Mouse (Mus musculus) small intestine, adult 2 months (tissue): ENCODE results near the gene Abcb6. TPM values are rescaled to one million over a fixed set of nuclear protein-coding genes. Genes with fewer than 3 reads are reported as not detected.
A peak's percentile ranks its signal among the peaks of the same experiment; 100 is the strongest.

Experiments
- H3K27ac ChIP-seq: fragments of 200-500 bp; 2 replicates; pipeline ENCODE4 v1.5.1; 2012; ENCODE audit warnings: low read depth, low read length, control low read depth, inconsistent platforms; ENCODE audit not compliant: insufficient read depth
- H3K27me3 ChIP-seq: fragments of 200-500 bp; 2 replicates; pipeline ENCODE4 v1.6.1; 2012; ENCODE audit warnings: mild to moderate bottlenecking, moderate library complexity, low read length, inconsistent platforms; ENCODE audit not compliant: control insufficient read depth, insufficient read depth
- H3K36me3 ChIP-seq: fragments of 200-500 bp; 2 replicates; pipeline ENCODE4 v1.6.1; 2012; ENCODE audit warnings: mild to moderate bottlenecking, low read length, control low read depth, inconsistent platforms; ENCODE audit not compliant: control insufficient read depth, insufficient read depth
- H3K4me1 ChIP-seq: fragments of 200-500 bp; 2 replicates; pipeline ENCODE4 v1.6.1; 2012; ENCODE audit warnings: low read length, inconsistent platforms, mixed read lengths; ENCODE audit not compliant: control insufficient read depth, insufficient read depth, insufficient read length
- H3K4me3 ChIP-seq: fragments of 200-500 bp; 2 replicates; pipeline ENCODE4 v1.5.1; 2012; ENCODE audit warnings: low read depth, mild to moderate bottlenecking, control low read depth, inconsistent platforms, low read length, moderate library complexity
- CTCF ChIP-seq: fragments of 200-500 bp; IDR thresholded peaks from 2 replicates; pipeline ENCODE4 v1.5.1; 2012; ENCODE audit warnings: low read depth, mild to moderate bottlenecking, control low read depth, inconsistent platforms, low read length, moderate library complexity, mixed read lengths; ENCODE audit not compliant: insufficient replicate concordance, insufficient read length; ENCODE audit errors: extremely low read depth
- POLR2A ChIP-seq: fragments of 200-500 bp; IDR thresholded peaks from 2 replicates; pipeline ENCODE4 v1.6.1; 2012; ENCODE audit warnings: low read depth, mild to moderate bottlenecking, control low read depth, inconsistent platforms, low read length, moderate library complexity
- WGBS: fragments of 180-500 bp; shearing (Covaris S2); methylation state at CpG from one replicate; pipeline ENCODE4 v1.1.7; 2018; 5-methylcytosine and 5-hydroxymethylcytosine counted together
- polyA plus RNA-seq: library from polyadenylated mRNA; depleted of rRNA; stranded (reverse); fragments of >200 nt; gene quantifications from 2 replicates; pipeline ENCODE4 v1.2.3, GENCODE M21; 2012

The Abcb6 gene
- polyA plus RNA-seq, 1 experiment: 22.1 TPM

DNA sequence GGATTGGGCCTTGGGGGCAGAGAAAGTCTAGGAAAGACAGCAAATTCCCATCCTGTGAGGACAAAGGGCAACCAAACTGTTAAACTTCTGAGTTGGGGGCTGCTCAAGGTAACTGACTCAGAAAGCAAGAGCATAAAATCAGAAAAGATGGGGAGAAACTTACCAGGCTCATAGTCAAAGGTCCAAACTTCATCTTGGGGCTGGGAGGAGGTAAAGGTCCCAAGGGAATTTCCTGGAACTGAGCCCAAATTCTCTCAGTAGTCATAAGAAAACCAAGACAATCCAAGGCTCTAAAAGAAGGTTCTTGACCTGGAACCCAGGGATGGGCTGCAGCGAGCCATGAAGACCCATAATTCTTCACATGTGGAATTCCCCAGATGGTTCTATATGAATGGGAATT is 21.0 kb upstream of the Abcb6 start:
- H3K27me3 ChIP-seq: no peaks in the 10 kb centered on the region
- peaks cover 10% of the 10 kb centered on the region; the same call in 1 of the 2 replicates for H3K4me1 ChIP-seq
- WGBS: 36% methylated on average over 1 of the region's 1 CpGs
- H3K36me3 ChIP-seq: peaks cover 32% of the 10 kb centered on the region
- H3K4me3 ChIP-seq: no peak overlapping the region
- TF ChIP-seq CTCF (no peak), POLR2A (no peak)
- peak overlapping the region; percentile 87 for H3K27ac ChIP-seq

DNA sequence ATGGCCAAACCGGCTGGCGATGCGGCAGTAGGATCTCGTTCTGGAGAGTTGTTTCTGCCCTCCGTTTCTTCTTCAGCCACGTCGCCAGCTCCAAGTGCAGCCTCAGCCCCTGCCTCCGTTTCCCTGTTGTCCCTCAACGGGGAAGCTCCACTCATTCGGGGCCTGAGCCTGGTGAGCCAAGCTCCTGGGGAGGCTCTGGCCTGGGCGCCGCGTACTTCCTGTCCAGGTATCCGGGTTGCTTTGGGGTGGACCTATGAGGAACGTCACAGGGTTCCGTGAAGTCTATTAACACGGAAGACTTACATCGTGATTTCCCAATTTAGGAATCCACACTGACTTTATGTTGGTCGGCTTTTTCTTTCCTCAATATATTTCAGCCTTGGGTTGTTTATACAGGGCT is 12.3 kb upstream of the Abcb6 start:
- peaks cover 29% of the 10 kb centered on the region for H3K36me3 ChIP-seq
- peak overlapping the region; percentile 97 for H3K27ac ChIP-seq
- no peaks in the 10 kb centered on the region for H3K27me3 ChIP-seq
- peaks cover 9% of the 10 kb centered on the region for H3K4me1 ChIP-seq
- under 1% methylated on average over 19 of the region's 19 CpGs for WGBS
- TF ChIP-seq POLR2A (no peak; the same call in 1 of the 2 replicates), CTCF (no peak)
- H3K4me3 ChIP-seq: peak overlapping the region; percentile 78

DNA sequence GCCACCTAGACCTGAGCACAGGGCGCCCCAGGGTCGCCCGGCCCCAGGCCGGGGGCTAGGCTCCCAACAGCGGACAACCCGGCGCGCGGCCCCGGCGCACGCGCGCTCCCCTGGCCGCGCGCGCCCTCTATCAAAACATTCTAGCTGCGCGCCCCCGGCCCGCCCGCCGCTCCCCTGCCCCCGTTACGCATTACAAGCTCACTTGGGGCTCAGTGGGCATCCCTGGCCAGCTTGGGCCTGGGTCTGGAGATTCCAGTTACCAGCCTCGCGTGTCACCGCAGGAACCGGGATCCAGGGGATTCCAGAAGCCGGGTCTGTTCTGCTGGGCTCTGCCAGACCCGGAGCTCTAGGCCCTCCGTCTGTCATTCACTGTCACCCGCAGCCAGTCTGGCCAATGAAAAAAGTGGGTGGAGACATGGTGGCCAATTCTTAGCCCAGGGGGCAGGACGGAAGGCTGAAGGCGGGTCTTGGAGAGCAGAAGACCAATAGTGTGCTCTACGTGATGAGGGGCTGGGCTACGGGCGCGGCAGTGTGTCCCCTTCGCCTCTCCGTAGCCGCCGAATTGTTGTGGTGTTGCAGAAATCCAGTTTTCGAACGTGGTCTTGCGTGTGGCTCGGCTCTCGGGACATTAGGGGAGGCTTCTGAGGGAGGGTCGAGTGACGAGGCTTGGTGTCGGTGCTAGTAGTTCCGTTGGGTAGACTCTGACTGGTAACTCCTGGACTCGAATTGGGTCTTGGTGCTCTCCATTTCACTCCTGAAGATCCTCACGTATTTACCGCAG is 11.6 kb upstream of the Abcb6 start, which contains the start of the genes Ankzf1 and Atg9a:
TSS of gene Ankzf1 (plus strand) at position 530 of the 781 bp plus-strand sequence.
TSS of gene Atg9a (minus strand) at position 575 of the 781 bp plus-strand sequence.
- under 1% methylated on average over 56 of the region's 56 CpGs for WGBS

DNA sequence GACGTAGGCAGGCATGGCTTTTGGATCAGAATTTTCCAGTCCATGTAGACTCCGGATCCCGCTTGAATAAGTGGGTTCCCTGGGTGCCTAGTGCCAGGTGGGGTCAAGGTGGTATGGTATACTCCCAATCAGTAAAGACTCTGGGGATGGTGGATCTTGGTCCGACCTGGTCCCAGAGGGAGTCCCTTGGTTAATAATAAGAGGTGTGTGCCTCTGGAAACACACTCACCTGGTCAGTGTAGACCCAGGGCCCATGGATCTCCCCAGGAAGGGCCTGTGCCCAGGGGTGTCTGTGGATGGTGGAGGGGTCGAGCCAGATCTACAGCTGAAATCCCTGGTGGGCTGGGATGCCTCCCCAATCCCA is 11.0 kb upstream of the Abcb6 start:
- TF ChIP-seq POLR2A (no peak), CTCF (no peak)
- Histone ChIP-seq H3K27me3 (no peaks in the 10 kb centered on the region), H3K36me3 (peaks cover 27% of the 10 kb centered on the region), H3K4me1 (peaks cover 9% of the 10 kb centered on the region), H3K4me3 (peak overlapping the region; percentile 78), H3K27ac (no peak overlapping the region)
- 37% methylated on average over 5 of the region's 5 CpGs for WGBS

More for the DNA sequence above, 11.6 kb upstream of the Abcb6 start, which contains the start of the genes Ankzf1 and Atg9a:
- TF ChIP-seq CTCF (no peak), POLR2A (peak; percentile 49; the same call in 1 of the 2 replicates)
- H3K27ac ChIP-seq: peak within 1 kb of the TSS; percentile 97
- peaks cover 27% of the 10 kb centered on the region for H3K36me3 ChIP-seq
- peak within 1 kb of the TSS; percentile 78 for H3K4me3 ChIP-seq
- peaks cover 9% of the 10 kb centered on the region for H3K4me1 ChIP-seq
- no peaks in the 10 kb centered on the region for H3K27me3 ChIP-seq

DNA sequence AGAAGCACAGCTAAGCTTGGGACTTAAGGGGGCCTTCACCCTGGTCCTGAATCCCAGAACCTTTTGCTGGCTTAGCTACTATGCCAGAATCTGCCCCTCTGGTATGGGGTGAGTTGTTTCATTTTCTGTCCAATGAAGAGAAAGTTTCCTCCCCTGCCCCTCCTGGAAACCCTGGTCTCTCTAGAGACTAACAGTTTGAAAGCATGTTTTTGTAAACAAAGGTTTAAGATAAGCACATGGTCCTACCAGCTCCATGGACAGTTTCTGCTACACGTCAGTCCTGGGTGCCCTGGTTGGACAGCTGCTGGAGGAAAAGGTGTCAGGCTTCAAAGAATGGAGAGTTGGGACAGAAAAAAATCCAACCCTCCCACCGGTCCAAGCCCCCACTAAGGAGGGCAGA is 10.4 kb upstream of the Abcb6 start:
- Histone ChIP-seq H3K4me3 (no peak overlapping the region), H3K4me1 (peaks cover 9% of the 10 kb centered on the region), H3K36me3 (peaks cover 27% of the 10 kb centered on the region), H3K27ac (no peak overlapping the region), H3K27me3 (no peaks in the 10 kb centered on the region)
- WGBS: 41% methylated on average over 2 of the region's 2 CpGs
- TF ChIP-seq CTCF (no peak), POLR2A (no peak)

DNA sequence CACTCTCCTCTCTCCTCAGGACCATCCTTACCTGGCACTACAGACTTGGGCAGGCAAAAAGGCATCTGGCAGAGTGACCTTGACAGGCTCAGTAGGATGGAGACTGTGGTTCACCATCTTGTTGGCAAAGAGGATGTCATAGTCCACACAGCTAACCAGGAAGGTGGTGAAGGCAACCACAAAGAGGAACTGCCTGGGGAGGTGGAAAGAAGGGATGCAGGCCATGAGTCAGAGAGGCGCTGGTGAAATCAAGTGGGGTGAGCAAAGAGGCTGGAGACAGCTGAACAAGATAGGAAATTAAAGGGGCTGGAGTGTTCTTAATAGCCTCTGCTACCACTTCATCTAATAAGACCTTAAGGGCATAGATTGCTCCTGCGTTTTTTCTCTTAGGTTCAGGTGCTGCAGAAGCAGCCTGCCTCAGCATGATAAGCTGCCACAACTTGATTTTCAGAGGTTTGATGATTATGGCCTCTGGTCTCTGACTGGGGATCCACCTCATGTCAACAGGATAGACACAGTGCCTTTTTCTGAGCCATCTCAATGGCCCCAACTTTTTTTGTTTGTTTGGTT is 7.8 kb upstream of the Abcb6 start:
- Histone ChIP-seq H3K27me3 (no peaks in the 10 kb centered on the region), H3K4me3 (no peak overlapping the region), H3K36me3 (peaks cover 47% of the 10 kb centered on the region), H3K27ac (no peak overlapping the region), H3K4me1 (peaks cover 6% of the 10 kb centered on the region)
- no peak for TF ChIP-seq POLR2A
- no peak for TF ChIP-seq CTCF
- WGBS: 91% methylated on average over 2 of the region's 2 CpGs

DNA sequence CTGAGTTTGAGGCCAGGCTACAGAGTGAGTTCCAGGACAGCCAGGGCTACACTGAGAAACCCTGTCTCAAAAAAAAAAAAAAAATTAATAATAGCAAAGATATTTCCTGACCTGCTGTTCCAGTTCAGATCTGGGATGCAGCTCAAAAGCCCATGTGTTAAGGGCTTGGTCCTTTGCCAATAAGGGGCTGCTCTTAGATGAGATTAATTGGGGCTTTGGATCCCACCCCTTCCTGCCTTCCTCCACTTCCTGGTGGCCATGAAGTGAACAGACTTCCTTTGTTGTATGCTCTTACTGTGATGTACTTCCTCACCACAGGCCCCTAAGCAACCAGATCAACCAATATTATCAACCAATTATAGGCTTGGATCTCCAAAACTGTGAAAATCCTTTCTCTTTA is 6.9 kb upstream of the Abcb6 start:
- Histone ChIP-seq H3K27ac (no peak overlapping the region), H3K27me3 (no peaks in the 10 kb centered on the region), H3K36me3 (peaks cover 55% of the 10 kb centered on the region), H3K4me3 (no peak overlapping the region), H3K4me1 (peaks cover 6% of the 10 kb centered on the region)
- TF ChIP-seq POLR2A (no peak), CTCF (no peak)
